Mouse (Mus musculus): ENCODE data around the gene Rap1a.

DNA sequence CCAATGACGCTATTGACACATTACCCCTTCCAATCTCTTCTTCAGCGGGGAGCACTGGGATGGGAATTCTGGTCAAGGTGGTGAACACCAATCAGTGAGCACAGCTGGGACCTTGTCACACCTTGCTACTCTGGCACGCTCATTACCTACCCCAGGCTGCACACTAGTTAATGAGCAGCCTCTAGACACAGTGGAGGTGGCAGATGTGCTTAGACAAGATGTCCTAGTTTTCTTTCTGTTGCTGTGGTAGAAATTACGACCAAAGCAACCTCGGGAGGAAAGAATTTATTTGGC lies 104.0 kb downstream of the Rap1a start:
- TF ChIP-seq CTCF (IDR thresholded peaks at IDR 0.05; ENCODE audit: control insufficient read depth, insufficient read depth, insufficient replicate concordance, low read depth, low read length) (no peak), POLR2A (IDR thresholded peaks at IDR 0.05; ENCODE audit: control insufficient read depth, low read depth, low read length) (no peak)

All from testis, adult 2 months (tissue).